Mouse (Mus musculus) megakaryocyte, adult 5-6 weeks (primary cell): Measurements from ENCODE around the gene Glis3. TPM values are rescaled to one million over a fixed set of nuclear protein-coding genes. Genes with fewer than 3 reads are reported as not detected.

Experiments
- ATAC-seq: 2 replicates; pipeline ENCODE4 v1.8.0; 2016; ENCODE audit warnings: mild to moderate bottlenecking, inconsistent platforms; ENCODE audit not compliant: poor library complexity, severe bottlenecking
- total RNA-seq, 2 experiments: library from RNA; stranded (forward) in 1 of 2; stranded (reverse) in 1 of 2; fragments of 153-499, 151-499 nt in 1 of 2; fragments of 221-1000, 200-1000 nt in 1 of 2; gene quantifications; 2 replicates each; pipeline versions ENCODE4 v1.2.3 to v1.2.4; 2015 to 2017

Gene Glis3
- total RNA-seq, 2 experiments from 2014 or later, result 1.2 to 1.4 TPM

DNA sequence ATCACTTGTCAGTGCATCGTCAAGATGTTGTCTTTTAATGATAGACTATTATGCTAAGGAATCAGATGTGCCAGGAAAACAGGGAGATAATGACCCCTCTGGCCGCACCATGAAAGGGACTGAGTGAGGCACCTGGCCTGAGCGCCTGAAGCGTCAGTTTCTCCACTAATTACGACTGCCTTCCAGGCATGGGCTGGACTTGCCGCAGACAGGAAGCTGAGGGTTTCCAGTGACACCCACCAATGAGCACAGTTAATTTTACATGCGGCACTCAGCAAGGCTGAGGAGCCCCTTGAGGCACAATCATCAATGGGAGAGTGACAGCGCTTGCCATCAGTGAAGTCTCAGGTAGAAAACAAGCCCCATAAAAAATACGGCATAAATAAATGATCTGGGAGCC lies 141.1 kb downstream of the Glis3 start:
- no peak for ATAC-seq

DNA sequence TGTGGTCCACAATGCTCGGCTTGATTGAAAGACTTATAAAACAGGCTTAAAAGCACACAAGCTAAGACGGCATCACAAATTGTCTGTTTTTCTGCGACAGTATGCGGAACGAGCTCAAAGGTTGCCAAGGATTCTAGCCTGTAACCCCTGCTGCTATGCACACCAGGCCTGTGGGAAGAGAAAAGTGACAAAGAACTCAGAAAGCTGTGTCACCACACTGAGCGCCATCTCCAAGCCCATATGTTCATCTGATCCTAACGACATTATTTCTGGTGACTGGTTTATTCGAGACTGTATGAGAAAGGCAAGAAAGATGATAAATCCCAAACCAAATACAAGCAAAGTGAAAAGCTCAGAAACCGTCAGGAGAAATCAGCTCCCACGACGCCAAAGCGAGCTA lies 144.9 kb downstream of the Glis3 start:
- ATAC-seq, result no peak

DNA sequence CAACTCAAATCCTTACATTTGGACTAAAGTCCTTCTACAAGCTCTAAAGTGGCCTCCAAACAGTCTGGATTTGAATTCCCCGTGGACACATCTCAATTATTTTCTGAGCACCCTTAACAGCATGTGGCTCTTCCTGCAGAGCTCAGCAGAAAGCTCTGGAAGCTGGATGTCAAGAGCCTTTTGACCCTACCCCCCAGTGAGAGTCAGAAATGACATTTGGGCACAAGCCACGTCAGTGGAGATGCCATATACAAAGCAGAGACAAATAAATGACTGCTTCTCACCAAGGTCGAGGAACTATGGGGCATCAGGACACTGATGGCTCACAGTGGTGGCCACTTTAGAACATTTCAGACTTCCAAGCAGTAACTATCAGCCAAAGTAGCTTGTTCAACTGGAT lies 146.3 kb downstream of the Glis3 start:
- no peak for ATAC-seq

DNA sequence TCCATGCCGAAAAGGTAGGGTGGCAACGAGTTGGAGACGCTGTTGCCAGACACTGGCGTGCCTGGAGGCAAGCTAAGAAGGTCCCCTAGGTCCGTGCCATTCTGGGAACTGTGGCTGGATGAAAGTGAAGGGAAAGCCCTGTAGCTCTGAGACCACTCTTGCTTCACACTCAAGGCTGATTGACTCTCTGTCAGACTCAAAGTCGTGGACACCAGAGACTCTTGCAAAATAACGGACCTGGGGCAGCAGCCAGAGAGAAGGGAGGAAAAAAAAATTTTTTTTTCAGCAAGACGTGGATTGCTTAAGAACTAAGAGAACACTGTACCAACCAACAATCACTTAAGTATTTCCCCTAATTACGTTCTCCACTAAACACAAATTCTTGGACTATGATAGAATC lies 148.1 kb downstream of the Glis3 start:
- 0 out of 2 replicates have a peak, but pooled peaks have one; percentile 33 for ATAC-seq

GRCm38 (mm10) chr19:28530846-28531245 lies 149.0 kb downstream of the Glis3 start:
- peak; percentile 92 for ATAC-seq

DNA sequence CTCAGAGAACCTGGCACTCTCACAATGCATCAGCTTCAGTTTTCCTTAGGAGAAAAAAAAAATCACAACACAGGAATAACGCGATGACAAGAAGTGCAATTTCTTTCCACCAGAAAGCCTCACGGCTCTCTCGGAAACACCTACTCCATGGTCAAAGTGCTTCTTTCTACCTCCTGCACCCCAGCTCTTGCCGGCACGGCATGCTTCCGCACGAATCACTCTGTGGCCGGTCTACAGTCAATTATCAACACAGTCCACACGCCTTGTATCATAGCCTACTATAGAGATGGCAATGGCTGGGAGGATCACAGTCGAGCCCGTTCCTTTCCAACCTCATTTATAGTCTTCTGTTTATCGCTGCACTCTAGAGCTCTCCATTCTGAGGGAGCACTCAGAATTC lies 150.9 kb downstream of the Glis3 start:
- ATAC-seq, result no peak

DNA sequence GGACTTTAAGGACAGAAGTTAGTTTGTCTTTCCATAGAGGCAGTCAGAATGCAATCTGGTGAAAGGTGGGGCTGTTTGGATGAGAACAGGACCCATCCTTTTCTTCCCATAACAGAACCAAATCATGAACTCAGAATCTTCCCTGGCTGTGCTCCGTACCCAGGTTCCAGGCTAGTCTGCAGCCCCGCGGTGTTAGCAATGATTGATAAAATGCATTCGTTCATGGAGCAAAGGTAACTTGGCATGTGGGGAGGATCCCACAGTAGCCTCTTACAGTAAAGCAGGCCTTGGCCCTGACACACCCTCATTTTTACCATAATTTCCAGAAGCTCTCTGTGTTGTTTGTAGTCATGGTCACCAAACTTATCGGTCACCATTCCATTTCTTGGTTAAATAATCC lies 152.4 kb downstream of the Glis3 start:
- ATAC-seq, result no peak

GRCm38 (mm10) chr19:28525331-28525730 lies 154.5 kb downstream of the Glis3 start:
- no peak for ATAC-seq

DNA sequence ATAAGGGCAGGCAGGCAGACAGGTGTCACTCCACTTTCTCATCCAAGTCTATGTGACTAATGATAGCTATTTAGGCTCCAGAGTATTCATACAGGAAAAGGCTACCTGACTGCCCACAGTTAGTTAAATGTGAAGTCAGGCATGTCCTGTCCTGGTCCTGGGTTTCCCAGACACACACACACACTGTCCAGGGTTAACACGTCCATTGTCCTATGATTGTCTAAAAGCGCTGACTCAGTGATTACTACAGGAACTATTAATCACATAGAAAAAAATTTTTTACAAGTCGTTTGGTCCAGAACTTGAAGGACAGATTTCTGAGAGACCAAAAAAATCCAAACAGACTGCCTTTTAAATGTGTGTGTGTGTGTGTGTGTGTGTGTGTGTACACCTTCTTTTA lies 157.6 kb downstream of the Glis3 start:
- ATAC-seq, result no peak

DNA sequence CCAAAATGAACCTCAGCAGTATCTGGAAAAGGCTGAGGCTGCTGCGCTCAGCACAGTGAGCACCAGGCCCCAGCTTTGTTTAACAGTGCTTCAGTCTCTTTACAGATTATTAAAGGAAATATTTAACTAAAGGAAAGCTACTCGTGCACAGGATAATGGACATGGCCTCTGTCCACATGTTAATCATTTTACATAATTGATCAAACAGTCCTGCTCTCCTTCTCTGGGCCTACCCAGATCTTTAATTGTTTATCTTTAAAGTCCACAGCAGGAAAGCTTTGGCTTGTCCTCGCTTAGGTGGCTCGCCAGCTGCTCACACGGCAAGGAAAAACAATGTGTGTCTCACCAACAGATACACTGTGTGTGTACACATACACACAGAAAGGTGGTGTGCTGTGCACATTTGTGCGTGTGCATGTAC lies 159.1 kb downstream of the Glis3 start:
- ATAC-seq, result no peak

GRCm38 (mm10) chr19:28520128-28520745 lies 159.6 kb downstream of the Glis3 start:
- ATAC-seq, result no peak

GRCm38 (mm10) chr19:28519296-28519695 lies 160.6 kb downstream of the Glis3 start:
- ATAC-seq, result no peak

GRCm38 (mm10) chr19:28518846-28519245 lies 161.0 kb downstream of the Glis3 start:
- no peak for ATAC-seq

DNA sequence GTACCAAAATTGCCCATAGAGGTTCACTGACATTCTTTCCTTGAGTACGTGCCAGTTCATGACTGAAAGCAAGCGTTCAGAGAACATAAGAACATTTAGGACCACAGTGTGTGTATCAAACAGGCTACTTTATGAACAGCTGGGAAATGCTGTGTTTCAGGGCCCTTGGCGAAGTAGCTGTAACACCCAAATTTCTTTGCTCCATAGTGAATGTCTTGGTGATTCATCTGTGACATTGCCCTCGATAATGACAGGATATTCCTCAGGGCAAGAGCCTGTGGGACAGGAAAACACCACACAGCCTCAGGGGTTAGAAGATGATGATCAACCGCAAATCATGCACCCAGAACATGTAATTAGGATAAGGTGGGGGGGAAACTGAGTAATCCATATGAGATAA lies 161.6 kb downstream of the Glis3 start:
- no peak for ATAC-seq

DNA sequence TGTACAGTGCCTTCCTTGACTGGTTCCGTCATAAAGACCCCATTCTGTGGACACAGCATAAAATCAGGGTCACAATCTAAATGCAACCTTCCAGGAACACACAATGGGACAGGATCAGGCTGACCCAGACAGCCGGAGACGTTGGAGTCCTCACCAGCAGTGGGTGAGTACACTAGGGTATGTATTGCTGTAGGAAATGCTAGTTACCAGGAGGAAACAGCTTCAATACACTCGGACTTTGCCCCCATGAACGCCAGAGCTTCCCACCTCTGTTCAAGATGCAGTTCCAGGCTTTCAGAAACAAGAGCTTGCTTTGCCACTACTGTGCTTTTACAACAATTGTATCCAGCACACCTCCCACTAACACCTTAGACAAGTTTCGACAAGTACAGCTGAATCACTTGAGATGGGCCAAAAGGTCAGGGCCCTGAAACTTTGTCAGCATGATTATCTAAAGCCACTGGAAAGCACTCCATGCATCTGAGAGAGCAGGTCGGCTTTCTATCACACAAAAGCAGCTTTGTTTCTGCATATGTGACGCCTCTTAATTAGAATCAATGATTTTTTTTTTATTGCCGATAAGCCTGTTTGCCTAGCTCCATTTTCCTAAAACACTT lies 162.3 kb downstream of the Glis3 start:
- ATAC-seq, result no peak

DNA sequence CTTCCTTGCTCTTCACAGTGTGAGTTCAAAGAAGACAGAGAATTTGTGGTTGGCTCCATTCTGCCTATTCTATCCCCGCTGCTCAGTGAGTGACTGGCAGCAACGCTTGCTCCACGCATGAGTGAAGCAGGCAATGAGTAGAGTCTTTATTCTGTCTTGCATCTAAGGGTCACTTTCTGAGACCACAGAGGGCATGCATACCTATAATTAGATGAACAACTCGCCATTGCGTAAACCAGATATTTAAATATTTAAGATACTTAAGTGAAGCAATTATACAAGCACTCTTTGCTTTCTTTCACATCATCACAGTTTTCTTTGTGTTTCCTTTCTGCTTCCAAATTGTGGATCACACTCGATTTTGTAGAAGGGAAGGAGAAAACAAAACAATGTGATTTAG lies 163.4 kb downstream of the Glis3 start:
- no peak for ATAC-seq

DNA sequence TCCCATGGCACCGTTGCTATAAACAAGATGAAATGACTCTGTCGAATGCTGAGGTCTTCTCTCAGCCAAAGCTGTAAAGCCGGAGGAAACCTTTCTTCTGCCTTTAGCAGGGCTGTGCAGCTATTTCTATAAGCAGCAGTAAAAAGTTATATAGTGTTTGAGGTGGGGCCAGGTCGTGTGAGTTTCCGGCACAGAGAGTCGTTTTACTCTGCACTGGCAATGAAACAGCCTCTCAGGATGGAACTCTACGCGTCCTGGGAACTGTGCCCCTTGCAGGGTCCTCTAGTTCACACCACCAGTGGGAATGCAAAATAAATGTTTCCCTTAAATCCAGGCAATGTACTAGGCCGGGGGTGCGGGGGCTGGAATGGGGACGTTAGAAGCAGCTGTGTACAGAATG lies 167.4 kb downstream of the Glis3 start:
- ATAC-seq, result no peak

GRCm38 (mm10) chr19:28511910-28512309 lies 168.0 kb downstream of the Glis3 start:
- ATAC-seq, result no peak

- no peak for ATAC-seq
Measured at GRCm38 (mm10) chr19:28505376-28505775, 174.5 kb downstream of the Glis3 start.

DNA sequence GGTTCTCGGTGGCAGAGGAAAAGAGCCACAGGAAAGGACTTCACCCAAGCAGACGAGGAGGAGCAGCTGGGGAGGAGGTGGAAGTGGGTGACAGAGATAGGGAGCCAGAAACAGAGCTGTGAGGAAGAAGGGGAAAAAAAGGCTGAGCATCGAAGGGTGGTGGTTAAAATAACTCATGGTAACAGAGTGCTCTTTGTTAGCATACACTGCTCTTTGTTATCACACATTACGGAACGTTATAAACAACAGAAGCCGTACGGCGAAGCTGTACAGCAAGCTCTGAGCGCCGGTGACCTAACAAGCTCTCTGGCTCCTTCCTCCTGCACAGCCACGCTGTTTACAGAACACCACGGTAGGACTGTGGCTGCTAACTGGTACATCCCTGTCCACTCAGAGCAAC lies 176.9 kb downstream of the Glis3 start:
- no peak for ATAC-seq

- no peak for ATAC-seq
Measured at GRCm38 (mm10) chr19:28500975-28501374, 178.9 kb downstream of the Glis3 start.

DNA sequence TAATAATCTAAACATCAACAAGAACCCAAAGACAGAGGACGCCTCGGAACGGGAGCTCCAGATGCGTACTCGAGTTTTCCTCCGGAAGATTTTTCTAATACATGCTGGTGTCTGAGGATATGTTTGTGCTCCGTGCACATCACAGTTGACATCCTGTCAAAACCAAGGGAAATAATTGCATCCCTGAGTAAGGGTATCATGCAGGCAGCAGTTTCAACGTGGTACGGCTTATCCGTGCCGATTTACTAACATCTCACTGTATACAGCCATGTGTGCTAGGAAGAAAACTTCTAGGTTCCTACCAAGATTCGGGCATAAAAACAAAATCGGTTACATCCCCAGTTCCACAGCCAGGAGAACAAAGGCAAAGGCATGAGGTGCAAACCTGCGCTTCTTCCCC lies 179.4 kb downstream of the Glis3 start:
- ATAC-seq, result no peak

- no peak for ATAC-seq
Measured at GRCm38 (mm10) chr19:28499786-28500185, 180.1 kb downstream of the Glis3 start.
